Mouse (Mus musculus): Measurements from ENCODE around the gene Guk1.

The Guk1 gene

GRCm38 (mm10) chr11:59149302-59149701 is 42.7 kb downstream of the Guk1 start:
- H3K9me3 ChIP-seq (ENCODE audit: low read length): no peaks in the 10 kb centered on the region
- no peak overlapping the region for H3K4me3 ChIP-seq (replicated peaks; ENCODE audit: low read length)
- H3K4me1 ChIP-seq (replicated peaks; ENCODE audit: low read depth, low read length): 0 out of 2 replicates have a peak, but pooled peaks cover 3% of the 10 kb centered on the region
- TF ChIP-seq POU5F1 (IDR thresholded peaks at IDR 0.05; ENCODE audit: borderline replicate concordance, low read length): no peak
- TF ChIP-seq CTCF (conservative IDR thresholded peaks at IDR 0.05; ENCODE audit: low read length): no peak
- no peak for TF ChIP-seq NANOG (IDR thresholded peaks at IDR 0.05; ENCODE audit: borderline replicate concordance, low read length)
- no peaks in the 10 kb centered on the region for H3K27me3 ChIP-seq (ENCODE audit: insufficient read depth, low read length)
- H3K36me3 ChIP-seq (ENCODE audit: insufficient read depth, low read length): no peaks in the 10 kb centered on the region

GRCm38 (mm10) chr11:59142962-59143361 is 49.0 kb downstream of the Guk1 start:
- no peak overlapping the region for H3K4me3 ChIP-seq (replicated peaks; ENCODE audit: low read length)
- H3K9me3 ChIP-seq (ENCODE audit: low read length): no peaks in the 10 kb centered on the region
- peaks cover 7% of the 10 kb centered on the region for H3K4me1 ChIP-seq (replicated peaks; ENCODE audit: low read depth, low read length)
- H3K36me3 ChIP-seq (ENCODE audit: insufficient read depth, low read length): no peaks in the 10 kb centered on the region
- TF ChIP-seq POU5F1 (IDR thresholded peaks at IDR 0.05; ENCODE audit: borderline replicate concordance, low read length) (no peak), CTCF (conservative IDR thresholded peaks at IDR 0.05; ENCODE audit: low read length) (no peak), NANOG (IDR thresholded peaks at IDR 0.05; ENCODE audit: borderline replicate concordance, low read length) (no peak)
- H3K27me3 ChIP-seq (ENCODE audit: insufficient read depth, low read length): peaks cover 31% of the 10 kb centered on the region

GRCm38 (mm10) chr11:59141772-59142370 is 50.1 kb downstream of the Guk1 start:
- H3K4me1 ChIP-seq (replicated peaks; ENCODE audit: low read depth, low read length): peaks cover 7% of the 10 kb centered on the region
- TF ChIP-seq NANOG (IDR thresholded peaks at IDR 0.05; ENCODE audit: borderline replicate concordance, low read length): no peak
- no peak for TF ChIP-seq POU5F1 (IDR thresholded peaks at IDR 0.05; ENCODE audit: borderline replicate concordance, low read length)
- TF ChIP-seq CTCF (conservative IDR thresholded peaks at IDR 0.05; ENCODE audit: low read length): no peak
- no peaks in the 10 kb centered on the region for H3K9me3 ChIP-seq (ENCODE audit: low read length)
- no peak overlapping the region for H3K4me3 ChIP-seq (replicated peaks; ENCODE audit: low read length)
- H3K27me3 ChIP-seq (ENCODE audit: insufficient read depth, low read length): peaks cover 40% of the 10 kb centered on the region
- no peaks in the 10 kb centered on the region for H3K36me3 ChIP-seq (ENCODE audit: insufficient read depth, low read length)

- TF ChIP-seq NANOG (IDR thresholded peaks at IDR 0.05; ENCODE audit: borderline replicate concordance, low read length): no peak
- no peak for TF ChIP-seq CTCF (conservative IDR thresholded peaks at IDR 0.05; ENCODE audit: low read length)
- no peak for TF ChIP-seq POU5F1 (IDR thresholded peaks at IDR 0.05; ENCODE audit: borderline replicate concordance, low read length)
- Histone ChIP-seq H3K36me3 (ENCODE audit: insufficient read depth, low read length) (no peaks in the 10 kb centered on the region), H3K27me3 (ENCODE audit: insufficient read depth, low read length) (peaks cover 71% of the 10 kb centered on the region), H3K4me1 (replicated peaks; ENCODE audit: low read depth, low read length) (peaks cover 27% of the 10 kb centered on the region), H3K4me3 (replicated peaks; ENCODE audit: low read length) (no peak overlapping the region), H3K9me3 (ENCODE audit: low read length) (no peaks in the 10 kb centered on the region)
Measured at GRCm38 (mm10) chr11:59138537-59139486, 53.2 kb downstream of the Guk1 start.

DNA sequence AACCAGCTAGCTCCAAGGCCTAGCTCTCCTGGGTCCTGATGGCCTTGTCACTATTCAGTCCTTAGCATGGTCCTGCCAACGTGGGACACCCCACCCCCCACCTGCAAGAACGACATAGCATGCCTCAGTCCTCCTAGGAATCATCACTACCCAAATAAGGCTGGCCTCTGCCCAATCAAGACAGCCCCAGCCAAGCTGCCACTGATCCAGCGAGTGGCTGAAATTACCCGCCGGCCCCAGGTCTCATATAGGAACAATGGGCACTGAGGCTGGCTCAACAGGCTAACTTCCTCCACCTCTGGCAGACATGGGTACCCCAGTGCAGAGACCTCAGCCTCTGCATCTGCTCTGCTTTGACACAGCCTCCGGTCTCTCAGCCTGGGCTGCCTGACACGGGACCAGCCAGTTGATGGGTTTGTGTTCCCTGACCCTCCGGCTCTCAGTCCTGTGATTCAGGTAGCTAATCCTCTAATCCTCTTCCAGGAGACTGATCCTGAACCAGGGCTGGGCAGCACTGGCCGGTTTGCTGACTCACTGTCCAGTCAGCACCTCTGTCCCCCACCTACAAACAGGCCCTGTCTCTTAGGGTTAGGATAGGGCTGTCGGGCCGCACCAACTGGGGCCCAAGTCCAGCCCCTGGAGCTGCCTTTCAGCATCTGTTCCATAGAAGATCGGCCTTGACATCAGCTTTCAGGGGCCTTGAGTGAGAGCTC is 54.9 kb downstream of the Guk1 start:
- no peak for TF ChIP-seq NANOG (IDR thresholded peaks at IDR 0.05; ENCODE audit: borderline replicate concordance, low read length)
- TF ChIP-seq CTCF (conservative IDR thresholded peaks at IDR 0.05; ENCODE audit: low read length): no peak
- peaks cover 88% of the 10 kb centered on the region for H3K27me3 ChIP-seq (ENCODE audit: insufficient read depth, low read length)
- no peaks in the 10 kb centered on the region for H3K36me3 ChIP-seq (ENCODE audit: insufficient read depth, low read length)
- H3K9me3 ChIP-seq (ENCODE audit: low read length): no peaks in the 10 kb centered on the region
- no peak overlapping the region for H3K4me3 ChIP-seq (replicated peaks; ENCODE audit: low read length)
- H3K4me1 ChIP-seq (replicated peaks; ENCODE audit: low read depth, low read length): peaks cover 26% of the 10 kb centered on the region

DNA sequence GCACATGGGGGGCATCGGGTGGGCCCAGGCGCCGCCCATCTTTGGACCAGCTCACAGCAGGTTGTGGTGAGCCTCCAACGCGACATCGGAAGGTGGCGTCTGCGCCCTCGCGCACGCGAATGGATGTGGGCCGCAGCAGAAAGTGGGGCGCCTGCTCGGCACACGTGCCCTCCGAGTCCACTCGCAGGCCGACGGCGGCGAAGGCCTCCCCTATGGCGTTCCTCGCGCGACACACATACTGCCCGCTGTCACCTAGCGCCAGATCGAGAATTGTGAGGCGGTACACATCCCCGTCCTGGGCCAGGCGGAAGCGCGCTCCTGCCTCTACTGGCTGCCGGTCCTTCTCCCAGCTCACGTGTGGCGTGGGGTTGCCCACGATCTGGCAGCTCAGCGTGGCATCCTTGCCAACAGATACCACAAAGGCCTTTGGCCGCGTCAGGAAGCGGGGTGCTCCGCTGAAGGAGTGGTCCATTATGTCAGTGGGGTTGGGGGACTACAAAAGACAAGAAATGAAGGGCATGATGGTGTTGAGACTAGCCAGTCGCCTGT is 56.0 kb downstream of the Guk1 start, which contains the start of gene Obscn:
Obscn (minus strand) TSS at position 499 of the 549 bp plus-strand sequence.
- H3K27me3 ChIP-seq (ENCODE audit: insufficient read depth, low read length): peaks cover 93% of the 10 kb centered on the region
- no peaks in the 10 kb centered on the region for H3K9me3 ChIP-seq (ENCODE audit: low read length)
- peaks cover 25% of the 10 kb centered on the region for H3K4me1 ChIP-seq (replicated peaks; ENCODE audit: low read depth, low read length)
- TF ChIP-seq NANOG (IDR thresholded peaks at IDR 0.05; ENCODE audit: borderline replicate concordance, low read length) (no peak), CTCF (conservative IDR thresholded peaks at IDR 0.05; ENCODE audit: low read length) (no peak), POU5F1 (IDR thresholded peaks at IDR 0.05; ENCODE audit: borderline replicate concordance, low read length) (no peak)
- no peaks in the 10 kb centered on the region for H3K36me3 ChIP-seq (ENCODE audit: insufficient read depth, low read length)
- peak within 1 kb of the TSS; percentile 71 for H3K4me3 ChIP-seq (replicated peaks; ENCODE audit: low read length)

DNA sequence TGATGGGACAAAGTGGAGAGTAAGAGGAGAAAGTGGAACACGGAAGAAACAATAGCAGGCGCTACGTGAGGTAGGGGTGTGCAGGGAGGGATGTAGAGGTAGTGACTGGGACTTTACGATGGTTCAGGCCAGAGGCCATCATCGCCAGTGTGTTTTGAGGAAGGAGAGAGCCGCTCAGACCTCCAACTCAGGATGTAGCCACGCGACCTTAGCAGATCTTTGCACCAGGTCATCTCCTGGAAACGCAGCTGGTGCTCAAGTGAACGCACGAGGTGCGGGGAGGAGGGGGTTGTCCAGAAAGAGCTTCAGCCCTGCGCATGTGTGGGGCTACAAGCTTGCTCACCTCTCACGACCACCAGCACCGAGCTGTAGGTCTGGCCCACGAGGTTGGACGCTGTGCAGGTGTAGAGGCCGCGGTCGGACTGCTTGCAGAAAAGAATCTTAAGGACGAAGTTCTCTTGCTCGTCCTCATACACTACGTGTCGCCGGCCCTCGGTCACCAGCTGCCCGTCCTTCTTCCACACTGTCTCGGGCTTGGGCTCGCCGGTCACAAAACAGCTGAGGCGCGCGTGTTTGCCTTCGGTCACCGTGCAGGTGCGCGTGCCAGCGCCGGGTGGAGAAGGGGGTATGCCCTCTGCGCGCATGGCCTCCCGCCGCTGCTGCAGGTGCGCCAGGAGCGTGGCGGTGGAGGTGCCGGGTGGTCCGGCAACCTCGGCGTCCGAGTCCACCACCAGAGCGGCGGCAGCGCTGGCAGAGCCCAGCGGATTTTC is 56.8 kb downstream of the Guk1 start:
- TF ChIP-seq NANOG (IDR thresholded peaks at IDR 0.05; ENCODE audit: borderline replicate concordance, low read length): no peak
- no peak for TF ChIP-seq POU5F1 (IDR thresholded peaks at IDR 0.05; ENCODE audit: borderline replicate concordance, low read length)
- H3K4me3 ChIP-seq (replicated peaks; ENCODE audit: low read length): peak overlapping the region; percentile 71
- peaks cover 90% of the 10 kb centered on the region for H3K27me3 ChIP-seq (ENCODE audit: insufficient read depth, low read length)
- H3K36me3 ChIP-seq (ENCODE audit: insufficient read depth, low read length): no peaks in the 10 kb centered on the region
- no peaks in the 10 kb centered on the region for H3K9me3 ChIP-seq (ENCODE audit: low read length)
- peaks cover 28% of the 10 kb centered on the region for H3K4me1 ChIP-seq (replicated peaks; ENCODE audit: low read depth, low read length)

Data from E14TG2a.4 (cell line).